Mouse (Mus musculus) kidney, embryonic 14.5 days (tissue): ENCODE measurements at regions not wholly inside any gene's neighbourhood (a gene's known extent, or its start where the extent isn't known, plus 50 kb on each side); places are given as distances from the start of the nearest gene placed in this dataset.

Source experiments
- ATAC-seq: fragments of 200-750 bp; cut with Nextera tagmentation; 2 replicates; pipeline ENCODE4 v1.8.0; 2017; ENCODE audit warnings: moderate number of reproducible peaks, mild to moderate bottlenecking, moderate TSS enrichment, moderate library complexity; ENCODE audit not compliant: low FRiP score, low TSS enrichment
- H3K27ac ChIP-seq: fragments of 300-500 bp; sonication (generic); 2 replicates; pipeline ENCODE4 v1.5.1; 2014; ENCODE audit warnings: low read depth, mild to moderate bottlenecking, low read length, moderate library complexity, mixed read lengths
- H3K27me3 ChIP-seq: fragments of 300-500 bp; sonication (generic); 2 replicates; pipeline ENCODE4 v1.6.1; 2014; ENCODE audit warnings: mild to moderate bottlenecking, low read length; ENCODE audit not compliant: control insufficient read depth, insufficient read depth
- H3K36me3 ChIP-seq: fragments of 300-500 bp; sonication (generic); 2 replicates; pipeline ENCODE4 v1.6.1; 2014; ENCODE audit warnings: low read length, mixed read lengths; ENCODE audit not compliant: control insufficient read depth, insufficient read depth
- H3K4me1 ChIP-seq: fragments of 300-500 bp; sonication (generic); 2 replicates; pipeline ENCODE4 v1.6.1; 2014; ENCODE audit warnings: low read length, mixed read lengths; ENCODE audit not compliant: control insufficient read depth, insufficient read depth
- H3K4me2 ChIP-seq: fragments of 300-500 bp; sonication (generic); replicated peaks from 2 replicates; pipeline ENCODE4 v1.6.1; 2014; ENCODE audit warnings: low read depth, mild to moderate bottlenecking, low read length
- H3K4me3 ChIP-seq: fragments of 300-500 bp; sonication (generic); 2 replicates; pipeline ENCODE4 v1.5.1; 2014; ENCODE audit warnings: mild to moderate bottlenecking, low read length
- H3K9ac ChIP-seq: fragments of 300-500 bp; sonication (generic); 2 replicates; pipeline ENCODE4 v1.6.1; 2014; ENCODE audit warnings: low read depth, mild to moderate bottlenecking, low read length, moderate library complexity
- H3K9me3 ChIP-seq: fragments of 300-500 bp; sonication (generic); 2 replicates; pipeline ENCODE4 v1.6.1; 2016; ENCODE audit warnings: low read length; ENCODE audit not compliant: control insufficient read depth
- WGBS: fragments of 180-500 bp; shearing (Covaris S2); extraction: QIAGEN DNeasy Blood & Tissue Kit; methylation state at CpG from one replicate; pipeline ENCODE4 v1.1.7; 2014; 5-methylcytosine and 5-hydroxymethylcytosine counted together

- Histone ChIP-seq H3K9me3 (no peaks in the 10 kb centered on the region), H3K4me3 (no peak overlapping the region), H3K9ac (no peak overlapping the region), H3K27me3 (no peaks in the 10 kb centered on the region), H3K36me3 (no peaks in the 10 kb centered on the region), H3K27ac (no peak overlapping the region), H3K4me2 (no peak overlapping the region), H3K4me1 (peaks cover 12% of the 10 kb centered on the region)
- 92% methylated on average over 6 of the region's 6 CpGs for WGBS
- ATAC-seq, result no peak
Measured at GRCm38 (mm10) chr14:76613604-76614003, 56.9 kb upstream of the Serp2 start.

GRCm38 (mm10) chr14:76610429-76611378, 54.0 kb upstream of the Serp2 start:
- H3K36me3 ChIP-seq, result no peaks in the 10 kb centered on the region
- no peak overlapping the region for H3K4me2 ChIP-seq
- H3K27ac ChIP-seq, result peak overlapping the region; percentile 13; the same call in 1 of the 2 replicates
- H3K9me3 ChIP-seq, result no peaks in the 10 kb centered on the region
- H3K4me3 ChIP-seq, result no peak overlapping the region
- peaks cover 13% of the 10 kb centered on the region for H3K4me1 ChIP-seq
- WGBS, result 44% methylated on average over 11 of the region's 11 CpGs
- peak; percentile 55; the same call in 1 of the 2 replicates for ATAC-seq
- H3K27me3 ChIP-seq, result no peaks in the 10 kb centered on the region
- H3K9ac ChIP-seq, result no peak overlapping the region
